Mouse (Mus musculus): ENCODE measurements at regions not wholly inside any gene's neighbourhood (a gene's known extent, or its start where the extent isn't known, plus 50 kb on each side); places are given as distances from the start of the nearest gene placed in this dataset.

GRCm38 (mm10) chr9:85455382-85455781, 128.2 kb upstream of the Tent5a start:
- in situ Hi-C loops (cut with MboI, MseI): no loop called here

- in situ Hi-C loops (cut with MboI, MseI): no loop called here
These were observed 125.2 kb upstream of the Tent5a start for GRCm38 (mm10) chr9:85452196-85452857.

- in situ Hi-C loops (cut with MboI, MseI): no loop called here
These were observed 124.2 kb upstream of the Tent5a start for GRCm38 (mm10) chr9:85451349-85451748.

GRCm38 (mm10) chr9:85450877-85451276, 123.7 kb upstream of the Tent5a start:
- in situ Hi-C loops (cut with MboI, MseI): no loop called here

GRCm38 (mm10) chr9:85449493-85449892, 122.3 kb upstream of the Tent5a start:
- in situ Hi-C loops (cut with MboI, MseI): no loop called here

- in situ Hi-C loops (cut with MboI, MseI): no loop called here
These were observed 115.8 kb upstream of the Tent5a start for GRCm38 (mm10) chr9:85442761-85443505.

GRCm38 (mm10) chr9:85439664-85440063, 112.5 kb upstream of the Tent5a start:
- in situ Hi-C loops (cut with MboI, MseI): no loop called here

GRCm38 (mm10) chr9:85432220-85432619, 105.1 kb upstream of the Tent5a start:
- in situ Hi-C loops (cut with MboI, MseI): no loop called here

GRCm38 (mm10) chr9:85426809-85427208, 99.7 kb upstream of the Tent5a start:
- in situ Hi-C loops (cut with MboI, MseI): no loop called here

GRCm38 (mm10) chr9:85423908-85424307, 96.8 kb upstream of the Tent5a start:
- in situ Hi-C loops (cut with MboI, MseI): no loop called here

- in situ Hi-C loops (cut with MboI, MseI): no loop called here
These were observed 87.2 kb upstream of the Tent5a start for GRCm38 (mm10) chr9:85414391-85414790.

- in situ Hi-C loops (cut with MboI, MseI): no loop called here
These were observed 86.7 kb upstream of the Tent5a start for GRCm38 (mm10) chr9:85413813-85414212.

- in situ Hi-C loops (cut with MboI, MseI): no loop called here
These were observed 83.6 kb upstream of the Tent5a start for GRCm38 (mm10) chr9:85410643-85411296.

- in situ Hi-C loops (cut with MboI, MseI): no loop called here
These were observed 82.9 kb upstream of the Tent5a start for GRCm38 (mm10) chr9:85409974-85410506.

GRCm38 (mm10) chr9:85408461-85408860, 81.3 kb upstream of the Tent5a start:
- in situ Hi-C loops (cut with MboI, MseI): no loop called here

GRCm38 (mm10) chr9:85407592-85407991, 80.4 kb upstream of the Tent5a start:
- in situ Hi-C loops (cut with MboI, MseI): no loop called here

- in situ Hi-C loops (cut with MboI, MseI): no loop called here
These were observed 74.6 kb upstream of the Tent5a start for GRCm38 (mm10) chr9:85401736-85402135.

- in situ Hi-C loops (cut with MboI, MseI): no loop called here
These were observed 73.6 kb upstream of the Tent5a start for GRCm38 (mm10) chr9:85400600-85401313.

GRCm38 (mm10) chr9:85394975-85395374, 67.8 kb upstream of the Tent5a start:
- in situ Hi-C loops (cut with MboI, MseI): no loop called here

- in situ Hi-C loops (cut with MboI, MseI): no loop called here
These were observed 64.1 kb upstream of the Tent5a start for GRCm38 (mm10) chr9:85391283-85391682.

- in situ Hi-C loops (cut with MboI, MseI): no loop called here
These were observed 61.7 kb upstream of the Tent5a start for GRCm38 (mm10) chr9:85388775-85389393.

Data from regulatory T cell (primary cell).